8 mouse cellular contexts compared by ENCODE assay signal in genomic region chr6:8512416-8512815, GRCm38 (mm10). TPM values are rescaled to one million over a fixed set of nuclear protein-coding genes. Genes with fewer than 3 reads are reported as not detected.
DNase-seq lines count a peak whose midpoint lies in the region; ATAC-seq and TF ChIP-seq lines count a peak whose summit lies in the region.

No protein-coding gene starts in this region.

- H3K9me3 ChIP-seq in heart, embryonic 12.5 days (replicated peaks): no peaks in the 10 kb centered on the region
- no peaks in the 10 kb centered on the region for H3K9me3 ChIP-seq in G1E (replicated peaks)
- no peaks in the 10 kb centered on the region for H3K9me3 ChIP-seq in forebrain, embryonic 13.5 days (replicated peaks)
- H3K9me3 ChIP-seq in midbrain, embryonic 14.5 days (ENCODE audit: control insufficient read depth, low read length): no peaks in the 10 kb centered on the region

- intact Hi-C loops in heart, postnatal 10 days (cut with DNase I): loop anchor here (2.0 to 10.0 kb wide), 2 partner anchors 220 to 668 kb away; partner anchors contain the start of gene C1galt1
- intact Hi-C loops in left cerebral cortex, postnatal 14 days (cut with DNase I): loop anchor here (5.0 kb wide), 2 partner anchors 130 to 225 kb away; no protein-coding TSS in a partner anchor

- 0 out of 2 replicates have a peak overlapping the region, but pooled peaks have one; percentile 36 for H3K9ac ChIP-seq in heart, embryonic 12.5 days
- H3K9ac ChIP-seq in forebrain, embryonic 13.5 days: peak overlapping the region; percentile 99
- H3K9ac ChIP-seq in midbrain, embryonic 14.5 days (replicated peaks; ENCODE audit: low read length): peak overlapping the region; percentile 96

- WGBS in heart, embryonic 12.5 days: 36% methylated on average over 8 of the region's 8 CpGs
- 6% methylated on average over 8 of the region's 8 CpGs for WGBS in forebrain, embryonic 13.5 days
- WGBS in midbrain, embryonic 14.5 days: 6% methylated on average over 8 of the region's 8 CpGs

- no peak overlapping the region for H3K27ac ChIP-seq in heart, embryonic 12.5 days (ENCODE audit: poor library complexity, severe bottlenecking)
- H3K27ac ChIP-seq in forebrain, embryonic 13.5 days: no peak overlapping the region; the same call in 1 of the 2 replicates
- peak overlapping the region; percentile 60 for H3K27ac ChIP-seq in midbrain, embryonic 14.5 days (replicated peaks; ENCODE audit: low read depth, low read length)

- no peaks in the 10 kb centered on the region for H3K36me3 ChIP-seq in heart, embryonic 12.5 days
- H3K36me3 ChIP-seq in G1E (replicated peaks): peaks cover 20% of the 10 kb centered on the region
- no peaks in the 10 kb centered on the region for H3K36me3 ChIP-seq in forebrain, embryonic 13.5 days (ENCODE audit: poor library complexity, severe bottlenecking)
- no peaks in the 10 kb centered on the region for H3K36me3 ChIP-seq in midbrain, embryonic 14.5 days (ENCODE audit: control insufficient read depth, insufficient read depth, low read length)

- peaks cover 15% of the 10 kb centered on the region for H3K4me1 ChIP-seq in heart, embryonic 12.5 days (replicated peaks)
- H3K4me1 ChIP-seq in G1E (ENCODE audit: insufficient read depth, low read depth, low read length): peaks cover 27% of the 10 kb centered on the region
- H3K4me1 ChIP-seq in forebrain, embryonic 13.5 days: peaks cover 36% of the 10 kb centered on the region
- H3K4me1 ChIP-seq in midbrain, embryonic 14.5 days (ENCODE audit: control insufficient read depth, insufficient read depth, low read length): 0 out of 2 replicates have a peak, but pooled peaks cover 17% of the 10 kb centered on the region

- TF ChIP-seq CTCF in G1E (IDR thresholded peaks at IDR 0.05; ENCODE audit: low read depth, low read length): no peak

- no peaks in the 10 kb centered on the region for H3K27me3 ChIP-seq in heart, embryonic 12.5 days (replicated peaks)
- H3K27me3 ChIP-seq in G1E (ENCODE audit: insufficient read depth, low read length): no peaks in the 10 kb centered on the region
- H3K27me3 ChIP-seq in forebrain, embryonic 13.5 days: no peaks in the 10 kb centered on the region
- no peaks in the 10 kb centered on the region for H3K27me3 ChIP-seq in midbrain, embryonic 14.5 days (ENCODE audit: control insufficient read depth, insufficient read depth, low read length)

- no peak for DNase-seq in heart, postnatal 10 days
- no peak for DNase-seq in G1E (ENCODE audit: low spot score)
- peak; percentile 74 for DNase-seq in midbrain, embryonic 14.5 days
- peak; percentile 45 to 56 for DNase-seq in thymus, postnatal 36 days
- DNase-seq in left cerebral cortex, postnatal 14 days (ENCODE audit: low spot score in 2 of 2): no peak
- no peak for DNase-seq in adrenal gland, adult 8-10 months

- no peak for ATAC-seq in heart, embryonic 12.5 days (ENCODE audit: insufficient number of reproducible peaks, low FRiP score)
- no peak for ATAC-seq in G1E (ENCODE audit: extremely low read depth, insufficient number of reproducible peaks, low FRiP score, poor library complexity, severe bottlenecking)
- no peak for ATAC-seq in forebrain, embryonic 13.5 days
- ATAC-seq in midbrain, embryonic 14.5 days (ENCODE audit: low FRiP score, low TSS enrichment): no peak

- H3K4me3 ChIP-seq in heart, embryonic 12.5 days: peak overlapping the region; percentile 93
- peak overlapping the region; percentile 90 for H3K4me3 ChIP-seq in G1E (ENCODE audit: low read depth, low read length)
- peak overlapping the region; percentile 98 for H3K4me3 ChIP-seq in forebrain, embryonic 13.5 days
- peak overlapping the region; percentile 86 for H3K4me3 ChIP-seq in midbrain, embryonic 14.5 days (replicated peaks; ENCODE audit: low read depth, low read length)

- peak overlapping the region; percentile 81 for H3K4me2 ChIP-seq in heart, embryonic 12.5 days
- H3K4me2 ChIP-seq in forebrain, embryonic 13.5 days: peak overlapping the region; percentile 79
- peak overlapping the region; percentile 76 for H3K4me2 ChIP-seq in midbrain, embryonic 14.5 days (ENCODE audit: low read length)

RNA-seq across cellular contexts. Expression of gene Glcci1, which starts 3.0 kb away (rescaled TPM):
- polyA plus RNA-seq in heart, embryonic 12.5 days (2016; fragmentation: Nextera tagmentation; extraction: Ambion mirVana): 8.2 and 10.2 TPM in 2 replicates
- 10 to 100 TPM; 12.5 to 17.6 TPM for total RNA-seq in heart, postnatal 10 days (2021)
- 85.9 and 92.2 TPM in 2 replicates for total RNA-seq in G1E (2014; fragmentation: Nextera tagmentation)
- 37.4 and 45.4 TPM in 2 replicates for total RNA-seq in G1E (2017)
- polyA plus RNA-seq in G1E (2012): 19.0 and 20.6 TPM in 2 replicates
- polyA plus RNA-seq in forebrain, embryonic 13.5 days (2015; fragmentation: Nextera tagmentation; extraction: Ambion mirVana): 9.6 and 14.6 TPM in 2 replicates
- 14.1 and 15.1 TPM in 2 replicates for polyA plus RNA-seq in midbrain, embryonic 14.5 days (2014; fragmentation: Nextera tagmentation; extraction: Ambion mirVana)
- 10 to 100 TPM; 67.8 to 73.6 TPM for total RNA-seq in left cerebral cortex, postnatal 14 days (2021)
- total RNA-seq in adrenal gland, adult 8-10 months (2022): 10 to 100 TPM; 29.1 to 32.4 (median 30.7) TPM

Comparison
In these comparisons a context has a peak if more than half of its experiments do, and no peak if none do; other contexts are left out.
1. H3K9ac ChIP-seq: peak in every context shown above with its lines; median percentile 99 in forebrain, embryonic 13.5 days; 96 in midbrain, embryonic 14.5 days; 36 in heart, embryonic 12.5 days.
2. DNase-seq: peak in midbrain, embryonic 14.5 days (single experiment) and thymus, postnatal 36 days (2 of 2); none in heart, postnatal 10 days (0 of 2), G1E (single experiment), left cerebral cortex, postnatal 14 days (0 of 2) and adrenal gland, adult 8-10 months (single experiment).
3. Peak in every context shown above with its lines, with median percentiles within 50 percentile points of each other: H3K4me2 ChIP-seq and H3K4me3 ChIP-seq.